Mouse (Mus musculus) gastrocnemius, adult 2 months (tissue): ENCODE results near the gene Smim20. TPM values are rescaled to one million over a fixed set of nuclear protein-coding genes. Genes with fewer than 3 reads are reported as not detected.

Experiments
- DNase-seq: peaks from one replicate; pipeline ENCODE4 v3.0.0; 2022
- H3K27ac ChIP-seq: fragments of 200-600 bp; 2 replicates; pipeline ENCODE4 v1.8.1; 2022; ENCODE audit warnings: mild to moderate bottlenecking
- H3K4me3 ChIP-seq: fragments of 200-600 bp; 2 replicates; pipeline ENCODE4 v1.8.1; 2022; ENCODE audit warnings: mild to moderate bottlenecking, moderate library complexity
- CTCF ChIP-seq: fragments of 200-600 bp; IDR thresholded peaks from 2 replicates; pipeline ENCODE4 v1.8.1; 2022; ENCODE audit warnings: antibody characterized with exemption, mild to moderate bottlenecking, moderate library complexity
- intact Hi-C: fragments of 180-260 bp; cut with DNase I; formaldehyde crosslinking; loops from one replicate; pipeline ENCODE4 v1.15.1; 2025
- total RNA-seq, 2 experiments: library from RNA; stranded (reverse); gene quantifications; 2 replicates each; pipeline ENCODE4 v1.2.3; 2021

The Smim20 gene
- total RNA-seq, 2 experiments from 2014 or later, result 55.5 to 67.5 TPM

DNA sequence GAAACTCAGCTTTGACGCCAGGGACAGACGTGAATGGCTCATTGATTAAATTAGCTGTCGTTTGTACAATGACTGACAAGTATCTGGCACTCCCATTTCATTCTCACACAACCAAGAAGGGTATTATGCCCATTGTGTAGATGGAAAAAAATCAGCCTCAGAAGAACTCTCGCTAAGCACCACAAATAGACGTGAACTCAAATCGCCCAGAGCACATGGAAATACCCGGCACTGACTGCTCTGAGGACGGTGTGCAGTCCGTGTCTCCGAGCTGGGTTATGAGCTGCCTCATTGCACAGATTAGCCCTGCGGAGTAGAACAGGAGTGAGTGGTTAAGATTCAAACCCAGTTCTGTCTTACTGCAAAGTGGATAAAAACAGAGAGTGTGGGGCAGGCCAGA lies 18.4 kb upstream of the Smim20 start:
- no peak overlapping the region for H3K27ac ChIP-seq
- no peak overlapping the region for H3K4me3 ChIP-seq
- intact Hi-C loops, result no loop called here
- no peak for TF ChIP-seq CTCF
- no peak for DNase-seq

DNA sequence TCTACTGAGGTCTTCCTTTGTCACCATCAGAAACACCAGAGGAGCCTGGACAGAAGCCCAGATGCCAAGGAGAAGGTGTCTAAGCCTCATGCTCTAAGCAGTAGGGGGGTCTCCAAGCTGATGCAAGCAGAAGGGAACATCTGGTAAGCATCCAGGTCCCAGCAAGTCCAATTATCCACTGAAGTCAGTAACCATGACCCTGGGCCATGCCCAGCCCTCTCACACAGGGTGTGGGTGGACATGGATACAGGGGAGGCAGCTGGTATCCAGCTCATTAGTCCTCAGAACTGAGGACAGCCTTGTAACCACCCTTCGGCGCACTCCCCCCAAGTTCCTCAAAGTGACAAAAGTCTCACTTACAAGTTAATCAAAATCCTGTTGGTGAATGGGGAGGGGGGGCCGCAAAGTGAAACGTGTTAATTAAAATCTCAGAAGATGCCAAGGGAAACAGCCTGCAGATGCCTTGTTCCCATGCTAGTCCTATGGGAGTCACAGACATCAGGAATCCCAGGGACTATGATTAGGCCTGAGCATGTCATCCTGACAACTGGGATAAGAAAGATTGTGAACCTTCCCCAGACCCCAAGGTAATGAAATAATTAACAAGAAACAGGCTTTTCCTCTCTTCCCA lies 17.3 kb upstream of the Smim20 start:
- no peak for DNase-seq
- intact Hi-C loops, result no loop called here
- no peak overlapping the region for H3K4me3 ChIP-seq
- TF ChIP-seq CTCF, result no peak
- no peak overlapping the region for H3K27ac ChIP-seq

GRCm38 (mm10) chr5:53254154-53254553 lies 12.7 kb upstream of the Smim20 start:
- intact Hi-C loops, result no loop called here
- DNase-seq, result no peak
- Histone ChIP-seq H3K4me3 (no peak overlapping the region), H3K27ac (no peak overlapping the region)
- TF ChIP-seq CTCF, result no peak

DNA sequence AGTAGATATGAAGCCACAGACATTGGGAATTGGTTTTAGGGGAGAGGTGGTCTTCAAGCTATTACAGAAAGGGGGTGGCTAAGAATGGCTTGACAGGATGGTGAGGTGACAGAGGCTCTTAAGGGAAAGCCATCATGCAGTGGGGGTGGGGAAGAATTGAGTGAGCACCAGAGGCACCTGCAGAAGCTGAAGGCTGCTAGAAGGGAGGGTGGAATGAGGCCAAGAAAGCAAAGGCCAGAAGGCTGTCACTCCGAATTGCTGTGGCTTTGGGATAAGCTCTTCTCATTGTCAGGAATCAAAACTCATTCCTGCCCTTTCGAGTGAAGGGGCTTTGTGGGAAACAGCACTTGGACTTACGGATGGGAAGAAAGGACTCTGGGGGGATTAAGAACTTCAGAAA lies 12.1 kb upstream of the Smim20 start:
- Histone ChIP-seq H3K27ac (no peak overlapping the region), H3K4me3 (no peak overlapping the region)
- no peak for DNase-seq
- intact Hi-C loops, result no loop called here
- TF ChIP-seq CTCF, result no peak

GRCm38 (mm10) chr5:53258038-53258786 lies 8.7 kb upstream of the Smim20 start:
- no peak for TF ChIP-seq CTCF
- Histone ChIP-seq H3K4me3 (peak overlapping the region; percentile 59), H3K27ac (peak overlapping the region; percentile 81)
- intact Hi-C loops, result loop anchor here (2.0 kb wide), 1 partner anchor 43 kb away; no protein-coding TSS in a partner anchor
- DNase-seq, result peak; percentile 50

- intact Hi-C loops, result loop anchor here (2.0 to 10.0 kb wide), 3 partner anchors 45 to 115 kb away; no protein-coding TSS in a partner anchor
- peak; percentile 52 for DNase-seq
- H3K4me3 ChIP-seq, result no peak overlapping the region
Measured at GRCm38 (mm10) chr5:53259894-53260293, 7.0 kb upstream of the Smim20 start.

DNA sequence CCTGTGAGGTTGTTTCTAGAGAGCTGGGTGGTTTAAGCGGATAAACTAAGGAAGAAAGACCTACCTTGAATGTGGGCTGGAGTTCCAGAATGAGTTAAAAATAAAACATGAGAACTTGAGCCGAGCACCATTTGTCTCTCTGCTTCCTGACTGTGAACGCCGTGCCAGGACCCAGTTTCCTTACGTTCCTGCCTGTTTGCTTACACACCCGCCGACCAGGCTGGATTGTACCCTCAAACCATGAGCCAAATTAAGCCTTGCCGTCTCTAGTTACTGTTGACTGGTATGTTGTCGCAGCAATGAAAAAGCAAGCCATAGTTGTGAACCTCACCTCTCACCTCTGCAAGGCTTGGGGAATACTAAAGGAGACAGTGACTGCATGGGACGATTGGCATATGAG lies 4.9 kb upstream of the Smim20 start:
- peak; percentile 79 for DNase-seq

More at GRCm38 (mm10) chr5:53259894-53260293, 7.0 kb upstream of the Smim20 start:
- TF ChIP-seq CTCF, result no peak
- H3K27ac ChIP-seq, result peak overlapping the region; percentile 66

GRCm38 (mm10) chr5:53264061-53264460 lies 2.8 kb upstream of the Smim20 start:
- intact Hi-C loops, result loop anchor here (5.0 to 10.0 kb wide), 2 partner anchors 92 to 119 kb away; no protein-coding TSS in a partner anchor
- TF ChIP-seq CTCF, result no peak
- peak overlapping the region; percentile 97 for H3K27ac ChIP-seq

More for the DNA sequence above, 4.9 kb upstream of the Smim20 start:
- TF ChIP-seq CTCF, result no peak
- no peak overlapping the region for H3K4me3 ChIP-seq
- peak overlapping the region; percentile 87 for H3K27ac ChIP-seq
- intact Hi-C loops, result loop anchor here (5.0 to 10.0 kb wide), 2 partner anchors 90 to 117 kb away; no protein-coding TSS in a partner anchor

DNA sequence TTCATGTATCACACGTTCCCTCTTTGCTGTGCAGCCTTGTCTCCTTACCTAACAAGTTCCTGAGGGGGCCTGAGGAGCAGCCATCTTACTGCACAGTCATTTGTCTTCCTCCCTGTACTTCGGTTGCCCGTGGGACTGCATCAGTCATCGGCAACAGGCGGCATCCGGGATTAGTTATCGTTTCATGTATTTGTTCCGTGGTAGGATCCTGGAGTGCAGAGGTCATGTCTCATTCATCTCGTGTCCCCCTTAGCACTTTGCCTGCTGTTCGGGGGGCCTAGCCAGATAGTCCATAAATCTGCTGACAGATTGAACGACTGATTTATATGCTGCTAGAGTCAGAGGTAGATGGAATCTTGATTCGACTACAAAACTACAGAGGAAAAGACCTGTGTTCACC lies 1.1 kb upstream of the Smim20 start:
- intact Hi-C loops, result loop anchor here (2.0 to 10.0 kb wide), 3 partner anchors 53 to 327 kb away; partner anchors contain the start of gene Sel1l3
- no peak for TF ChIP-seq CTCF
- Histone ChIP-seq H3K27ac (peak overlapping the region; percentile 97), H3K4me3 (peak overlapping the region; percentile 35)
- no peak for DNase-seq

More at GRCm38 (mm10) chr5:53264061-53264460, 2.8 kb upstream of the Smim20 start:
- H3K4me3 ChIP-seq, result no peak overlapping the region
- no peak for DNase-seq

DNA sequence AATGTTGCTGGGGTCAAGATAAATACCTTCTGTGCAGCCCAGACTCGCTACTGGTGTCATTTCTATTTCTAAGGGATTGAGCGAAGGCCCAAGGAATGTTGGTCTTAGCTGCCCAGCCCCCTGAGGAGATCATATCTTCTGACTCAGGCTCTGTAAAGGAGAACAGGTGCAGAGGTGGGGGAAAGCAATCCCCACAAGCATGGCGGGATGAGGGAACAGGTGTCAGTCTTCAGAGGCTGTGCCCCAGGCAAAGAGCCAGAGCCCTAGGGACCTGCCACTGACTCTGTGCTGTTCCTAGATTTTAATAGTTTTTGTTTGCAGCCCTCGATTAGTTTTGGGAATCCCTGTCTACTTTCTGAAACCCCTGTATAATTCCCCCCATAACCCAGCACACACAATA lies 702 bp upstream of the Smim20 start:
- H3K27ac ChIP-seq, result peak overlapping the region; percentile 97
- intact Hi-C loops, result loop anchor here (2.0 to 10.0 kb wide), 3 partner anchors 53 to 326 kb away; partner anchors contain the start of gene Sel1l3
- no peak for TF ChIP-seq CTCF
- peak; percentile 84 for DNase-seq
- H3K4me3 ChIP-seq, result peak overlapping the region; percentile 87

DNA sequence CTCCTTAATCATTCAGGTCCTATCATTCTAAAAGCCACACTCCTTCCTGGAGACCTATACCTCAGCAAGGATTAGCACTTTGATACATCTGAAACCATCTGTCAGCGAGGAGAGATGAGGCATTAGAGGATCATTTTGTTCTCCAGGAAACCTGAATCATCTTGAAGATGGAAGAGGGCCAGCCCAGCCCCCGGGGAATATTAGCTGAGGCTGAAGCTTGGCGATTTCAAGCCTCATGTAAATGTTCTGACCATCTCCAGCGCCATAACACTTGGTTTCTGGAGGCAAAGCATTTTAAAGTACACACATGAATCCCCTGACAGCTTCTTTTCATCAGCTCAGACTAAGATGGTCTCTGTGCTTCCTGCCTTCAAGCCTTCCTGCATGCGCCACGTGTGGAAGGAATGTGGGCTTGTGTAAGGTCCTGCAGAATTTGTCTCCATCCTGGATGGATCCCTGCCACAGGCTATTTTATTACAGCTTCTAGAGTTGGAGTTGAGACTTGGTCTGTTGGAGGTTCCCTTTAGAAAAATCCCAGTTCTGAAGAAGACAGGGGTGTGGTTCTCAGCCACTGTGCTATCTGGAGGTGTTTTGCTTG lies 1.3 kb downstream of the Smim20 start:
- peak; percentile 54 for TF ChIP-seq CTCF
- DNase-seq, result peak; percentile 76
- intact Hi-C loops, result loop anchor here (5.0 to 10.0 kb wide), 2 partner anchors 123 to 324 kb away; no protein-coding TSS in a partner anchor
- Histone ChIP-seq H3K4me3 (peak overlapping the region; percentile 87), H3K27ac (peak overlapping the region; percentile 97)

GRCm38 (mm10) chr5:53269799-53270198 lies 2.9 kb downstream of the Smim20 start:
- Histone ChIP-seq H3K4me3 (no peak overlapping the region; the same call in 1 of the 2 replicates), H3K27ac (peak overlapping the region; percentile 97)
- DNase-seq, result no peak
- TF ChIP-seq CTCF, result no peak
- intact Hi-C loops, result loop anchor here (5.0 to 10.0 kb wide), 2 partner anchors 125 to 323 kb away; no protein-coding TSS in a partner anchor
